Mouse (Mus musculus) forebrain, postnatal 0 days (tissue): Measurements from ENCODE around the gene Zfp239. TPM values are rescaled to one million over a fixed set of nuclear protein-coding genes. Genes with fewer than 3 reads are reported as not detected.

Experiments used
- ATAC-seq: fragments of 200-750 bp; cut with Nextera tagmentation; 2 replicates; pipeline ENCODE4 v1.8.0; 2017; ENCODE audit warnings: mild to moderate bottlenecking, moderate library complexity
- DNase-seq: peaks from one replicate; pipeline ENCODE4 v3.0.0-alpha.2; 2015
- H3K27ac ChIP-seq: fragments of 300-500 bp; sonication (generic); 2 replicates; pipeline ENCODE4 v1.5.1; 2014; ENCODE audit warnings: low read depth, mild to moderate bottlenecking, antibody characterized with exemption, low read length, moderate library complexity, mixed read lengths
- H3K27me3 ChIP-seq: fragments of 300-500 bp; sonication (generic); 2 replicates; pipeline ENCODE4 v1.6.1; 2014; ENCODE audit warnings: mild to moderate bottlenecking, low read length, mixed read lengths; ENCODE audit not compliant: insufficient read depth
- H3K36me3 ChIP-seq: fragments of 300-500 bp; sonication (generic); 2 replicates; pipeline ENCODE4 v1.6.1; 2014; ENCODE audit warnings: mild to moderate bottlenecking, moderate library complexity; ENCODE audit not compliant: insufficient read depth
- H3K4me1 ChIP-seq: fragments of 300-500 bp; sonication (generic); 2 replicates; pipeline ENCODE4 v1.6.1; 2014; ENCODE audit warnings: antibody characterized with exemption; ENCODE audit not compliant: insufficient read depth
- H3K4me2 ChIP-seq: fragments of 300-500 bp; sonication (generic); 2 replicates; pipeline ENCODE4 v1.6.1; 2014; ENCODE audit warnings: low read depth, mild to moderate bottlenecking, moderate library complexity
- H3K4me3 ChIP-seq: fragments of 300-500 bp; sonication (generic); 2 replicates; pipeline ENCODE4 v1.5.1; 2014; ENCODE audit warnings: low read depth, low read length, mixed read lengths
- H3K9ac ChIP-seq: fragments of 300-500 bp; sonication (generic); 2 replicates; pipeline ENCODE4 v1.6.1; 2014; ENCODE audit warnings: mild to moderate bottlenecking
- H3K9me3 ChIP-seq: fragments of 300-500 bp; sonication (generic); 2 replicates; pipeline ENCODE4 v1.6.1; 2016; ENCODE audit warnings: low read length
- CTCF ChIP-seq: sonication (generic); IDR thresholded peaks from 2 replicates; pipeline ENCODE4 v1.5.1; 2016; ENCODE audit warnings: antibody characterized with exemption, control low read depth, low read depth
- WGBS: fragments of 180-500 bp; shearing (Covaris S2); extraction: QIAGEN DNeasy Blood & Tissue Kit; methylation state at CpG from one replicate; pipeline ENCODE4 v1.1.7; 2014; 5-methylcytosine and 5-hydroxymethylcytosine counted together
- polyA plus RNA-seq: library from polyadenylated mRNA; unstranded; fragments of >200 nt; fragmentation: Nextera tagmentation; extraction: Ambion mirVana; gene quantifications from 2 replicates; pipeline ENCODE4 v1.2.1, GENCODE M21; 2015
- total RNA-seq: library from RNA; depleted of rRNA; stranded (reverse); fragments of >200 nt; gene quantifications from 2 replicates; pipeline ENCODE4 v1.2.3, GENCODE M21; 2014; rRNA removed

The Zfp239 gene
- total and polyA plus RNA-seq, 2 experiments from 2014 or later = 16.2 to 24.2 TPM

GRCm38 (mm10) chr6:117916737-117917426, 55.0 kb downstream of the Zfp239 start:
- H3K9me3 ChIP-seq = no peaks in the 10 kb centered on the region
- ATAC-seq = peak; percentile 89
- H3K36me3 ChIP-seq = no peaks in the 10 kb centered on the region
- H3K4me3 ChIP-seq = peak overlapping the region; percentile 43
- H3K4me1 ChIP-seq = peaks cover 8% of the 10 kb centered on the region
- under 1% methylated on average over 62 of the region's 62 CpGs for WGBS
- H3K27me3 ChIP-seq = no peaks in the 10 kb centered on the region
- peak overlapping the region; percentile 11 for H3K27ac ChIP-seq
- peak overlapping the region; percentile 55 for H3K9ac ChIP-seq
- no peak for TF ChIP-seq CTCF
- peak overlapping the region; percentile 94 for H3K4me2 ChIP-seq
- peak; percentile 52 for DNase-seq

- no peaks in the 10 kb centered on the region for H3K36me3 ChIP-seq
- H3K9ac ChIP-seq = peak overlapping the region; percentile 55
- peak; percentile 48 for DNase-seq
- peak overlapping the region; percentile 43 for H3K4me3 ChIP-seq
- peak overlapping the region; percentile 94 for H3K4me2 ChIP-seq
- H3K27ac ChIP-seq = peak overlapping the region; percentile 11
- no peaks in the 10 kb centered on the region for H3K9me3 ChIP-seq
- 1% methylated on average over 21 of the region's 21 CpGs for WGBS
- peaks cover 8% of the 10 kb centered on the region for H3K4me1 ChIP-seq
- H3K27me3 ChIP-seq = no peaks in the 10 kb centered on the region
- TF ChIP-seq CTCF = no peak
- peak; percentile 72 for ATAC-seq
Measured at GRCm38 (mm10) chr6:117917576-117917975, 55.7 kb downstream of the Zfp239 start.

- DNase-seq = no peak
- Histone ChIP-seq H3K4me1 (peaks cover 8% of the 10 kb centered on the region), H3K4me2 (peak overlapping the region; percentile 94), H3K36me3 (no peaks in the 10 kb centered on the region), H3K27ac (no peak overlapping the region; the same call in 1 of the 2 replicates), H3K27me3 (no peaks in the 10 kb centered on the region), H3K9me3 (no peaks in the 10 kb centered on the region), H3K4me3 (peak overlapping the region; percentile 43), H3K9ac (peak overlapping the region; percentile 55)
- WGBS = 10% methylated on average over 5 of the region's 5 CpGs
- TF ChIP-seq CTCF = no peak
- ATAC-seq = no peak
Measured at GRCm38 (mm10) chr6:117918043-117918442, 56.1 kb downstream of the Zfp239 start.

GRCm38 (mm10) chr6:117920659-117921640, 59.0 kb downstream of the Zfp239 start:
- 67% methylated on average over 3 of the region's 3 CpGs for WGBS
- Histone ChIP-seq H3K9ac (no peak overlapping the region), H3K4me2 (no peak overlapping the region)

GRCm38 (mm10) chr6:117922041-117922440, 60.1 kb downstream of the Zfp239 start:
- DNase-seq = no peak
- no peak for ATAC-seq
- Histone ChIP-seq H3K9ac (no peak overlapping the region), H3K4me3 (no peak overlapping the region), H3K4me2 (no peak overlapping the region), H3K4me1 (0 out of 2 replicates have a peak, but pooled peaks cover 4% of the 10 kb centered on the region), H3K9me3 (no peaks in the 10 kb centered on the region), H3K27me3 (no peaks in the 10 kb centered on the region), H3K27ac (no peak overlapping the region), H3K36me3 (peaks cover 12% of the 10 kb centered on the region; the same call in 1 of the 2 replicates)
- TF ChIP-seq CTCF = no peak
- 94% methylated on average over 3 of the region's 3 CpGs for WGBS

More at GRCm38 (mm10) chr6:117920659-117921640, 59.0 kb downstream of the Zfp239 start:
- no peak overlapping the region for H3K27ac ChIP-seq
- ATAC-seq (no peak), DNase-seq (peak; percentile 28)
- peaks cover 5% of the 10 kb centered on the region; the same call in 1 of the 2 replicates for H3K36me3 ChIP-seq
- no peaks in the 10 kb centered on the region for H3K9me3 ChIP-seq
- TF ChIP-seq CTCF = peak; percentile 82
- no peaks in the 10 kb centered on the region for H3K27me3 ChIP-seq
- no peak overlapping the region for H3K4me3 ChIP-seq
- H3K4me1 ChIP-seq = peaks cover 8% of the 10 kb centered on the region

Other genes starting within 250 kb of the Zfp239 start
- gene Zfp637, start 20.9 kb upstream of the Zfp239 start, total RNA-seq = 120 and 129 TPM in 2 replicates
- gene Zfp637, start 20.9 kb upstream of the Zfp239 start, polyA plus RNA-seq = 145 and 152 TPM in 2 replicates
- gene Hnrnpf, start 38.2 kb downstream of the Zfp239 start, total RNA-seq = 236 TPM in 2 replicates
- 216 and 225 TPM in 2 replicates for gene Hnrnpf, start 38.2 kb downstream of the Zfp239 start, polyA plus RNA-seq
- gene Fxyd4, start 75.6 kb downstream of the Zfp239 start, total RNA-seq = not detected in 2 replicates
- gene Fxyd4, start 75.6 kb downstream of the Zfp239 start, polyA plus RNA-seq = 0.33 and 0.47 TPM in 2 replicates
- 25.2 and 25.4 TPM in 2 replicates for gene Rasgef1a, start 149.3 kb downstream of the Zfp239 start, total RNA-seq
- 9.1 and 13.1 TPM in 2 replicates for gene Rasgef1a, start 149.3 kb downstream of the Zfp239 start, polyA plus RNA-seq